Mouse (Mus musculus) midbrain, postnatal 0 days (tissue): ENCODE data around the gene Cby1. TPM values are rescaled to one million over a fixed set of nuclear protein-coding genes. Genes with fewer than 3 reads are reported as not detected.

Source experiments
- ATAC-seq: fragments of 200-750 bp; cut with Nextera tagmentation; 2 replicates; pipeline ENCODE4 v1.8.0; 2017; ENCODE audit warnings: moderate number of reproducible peaks, mild to moderate bottlenecking, moderate TSS enrichment, moderate library complexity; ENCODE audit not compliant: low FRiP score
- DNase-seq: peaks from one replicate; pipeline ENCODE4 v3.0.0-alpha.2; 2015; ENCODE audit warnings: low spot score
- H3K27ac ChIP-seq: fragments of 300-500 bp; sonication (generic); 2 replicates; pipeline ENCODE4 v1.5.1; 2014; ENCODE audit warnings: low read depth, mild to moderate bottlenecking, low read length, mixed read lengths
- H3K27me3 ChIP-seq: fragments of 300-500 bp; sonication (generic); 2 replicates; pipeline ENCODE4 v1.6.1; 2014; ENCODE audit warnings: low read length, control low read depth, mixed read lengths; ENCODE audit not compliant: insufficient read depth
- H3K36me3 ChIP-seq: fragments of 300-500 bp; sonication (generic); 2 replicates; pipeline ENCODE4 v1.6.1; 2014; ENCODE audit warnings: low read length, control low read depth, mixed read lengths; ENCODE audit not compliant: insufficient read depth
- H3K4me1 ChIP-seq: fragments of 300-500 bp; sonication (generic); 2 replicates; pipeline ENCODE4 v1.6.1; 2014; ENCODE audit warnings: mild to moderate bottlenecking, control low read depth, antibody characterized with exemption, low read length, mixed read lengths; ENCODE audit not compliant: insufficient read depth
- H3K4me2 ChIP-seq: fragments of 300-500 bp; sonication (generic); 2 replicates; pipeline ENCODE4 v1.6.1; 2014; ENCODE audit warnings: low read depth, mild to moderate bottlenecking, low read length, mixed read lengths; ENCODE audit not compliant: poor library complexity, severe bottlenecking
- H3K4me3 ChIP-seq: fragments of 300-500 bp; sonication (generic); 2 replicates; pipeline ENCODE4 v1.5.1; 2014; ENCODE audit warnings: low read depth, mild to moderate bottlenecking, low read length, moderate library complexity
- H3K9ac ChIP-seq: fragments of 300-500 bp; sonication (generic); replicated peaks from 2 replicates; pipeline ENCODE4 v1.6.1; 2014; ENCODE audit warnings: mild to moderate bottlenecking, low read length, moderate library complexity, mixed read lengths; ENCODE audit not compliant: poor library complexity, severe bottlenecking
- H3K9me3 ChIP-seq: fragments of 300-500 bp; sonication (generic); 2 replicates; pipeline ENCODE4 v1.6.1; 2016; ENCODE audit warnings: low read length, control low read depth
- CTCF ChIP-seq: IDR thresholded peaks from 2 replicates; pipeline ENCODE4 v1.5.1; 2016; ENCODE audit warnings: antibody characterized with exemption, mild to moderate bottlenecking
- WGBS: fragments of 180-500 bp; shearing (Covaris S2); extraction: QIAGEN DNeasy Blood & Tissue Kit; methylation state at CpG from one replicate; pipeline ENCODE4 v1.1.7; 2014; 5-methylcytosine and 5-hydroxymethylcytosine counted together
- polyA plus RNA-seq: library from polyadenylated mRNA; unstranded; fragments of >200 nt; fragmentation: Nextera tagmentation; extraction: Ambion mirVana; gene quantifications from 2 replicates; pipeline ENCODE4 v1.2.1, GENCODE M21; 2015
- total RNA-seq: library from RNA; depleted of rRNA; stranded (reverse); fragments of >200 nt; gene quantifications from 2 replicates; pipeline ENCODE4 v1.2.3, GENCODE M21; 2014

Cby1 gene
- total and polyA plus RNA-seq, 2 experiments from 2014 or later: 72.5 to 101 TPM

DNA sequence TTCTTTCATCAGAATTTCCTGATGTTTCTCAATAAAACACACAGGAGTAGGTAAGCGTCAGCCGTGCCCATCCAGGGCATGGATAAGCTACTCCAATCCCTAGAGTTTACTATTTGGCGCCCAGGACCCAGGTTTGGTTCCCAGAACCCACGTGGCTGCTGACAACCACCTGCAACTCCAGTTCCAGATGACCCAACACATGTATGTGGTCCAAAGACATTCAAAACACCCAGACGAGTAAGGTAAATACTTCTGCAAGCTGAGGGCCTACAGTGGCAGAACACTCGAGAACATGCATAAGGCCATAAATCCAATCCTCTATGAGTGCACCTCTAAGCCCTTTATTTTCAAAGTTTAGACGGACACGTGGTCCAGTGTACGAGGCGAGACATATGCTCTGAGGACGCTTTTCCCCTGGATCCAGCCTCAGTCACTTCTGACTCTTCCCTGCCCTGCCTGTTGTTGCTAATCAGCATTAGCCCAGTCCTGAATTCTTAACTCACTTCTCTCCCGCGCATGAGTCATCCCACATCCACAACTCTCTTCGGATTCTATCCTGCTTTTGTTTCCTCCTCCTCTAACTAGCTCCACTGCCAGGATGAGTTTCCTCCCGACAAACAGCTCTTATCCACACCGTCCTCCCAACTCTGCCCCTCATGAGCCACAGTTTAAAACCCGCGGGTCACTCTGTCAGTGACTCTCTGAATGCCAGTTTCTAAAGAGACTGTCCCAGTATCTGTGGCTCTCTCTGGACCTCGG, 24.9 kb downstream of the Cby1 start:
- Histone ChIP-seq H3K9me3 (no peaks in the 10 kb centered on the region), H3K4me3 (peak overlapping the region; percentile 91), H3K4me2 (peak overlapping the region; percentile 74), H3K9ac (peak overlapping the region; percentile 36; the same call in 1 of the 2 replicates), H3K27me3 (no peaks in the 10 kb centered on the region), H3K36me3 (no peaks in the 10 kb centered on the region), H3K4me1 (peaks cover 29% of the 10 kb centered on the region), H3K27ac (no peak overlapping the region)
- 72% methylated on average over 19 of the region's 19 CpGs for whole genome bisulfite sequencing
- no peak for TF ChIP-seq CTCF
- ATAC-seq (no peak), DNase-seq (no peak)

DNA sequence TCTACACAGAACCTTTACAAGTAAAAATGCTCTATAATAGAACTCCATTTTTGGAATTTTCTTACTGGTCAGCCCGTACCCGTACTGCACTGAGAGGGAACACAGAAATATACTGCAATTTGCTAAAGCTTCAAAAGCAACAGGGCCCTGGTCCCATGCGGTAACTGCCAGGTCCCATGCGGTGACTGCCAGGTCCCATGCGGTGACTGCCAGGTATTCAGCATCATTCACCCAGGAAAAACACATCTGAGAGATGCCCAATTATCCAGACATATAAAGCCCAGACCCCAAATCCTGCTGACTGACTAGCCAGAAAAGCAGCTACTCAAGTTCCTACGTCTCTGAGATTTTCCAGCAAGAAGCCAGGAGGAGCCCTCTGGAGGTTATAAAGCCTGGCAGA, 25.6 kb downstream of the Cby1 start:
- Histone ChIP-seq H3K27me3 (no peaks in the 10 kb centered on the region), H3K4me1 (peaks cover 29% of the 10 kb centered on the region), H3K4me2 (peak overlapping the region; percentile 74), H3K27ac (no peak overlapping the region), H3K9me3 (no peaks in the 10 kb centered on the region), H3K9ac (peak overlapping the region; percentile 48; the same call in 1 of the 2 replicates), H3K4me3 (peak overlapping the region; percentile 91), H3K36me3 (no peaks in the 10 kb centered on the region)
- no peak for TF ChIP-seq CTCF
- ATAC-seq: no peak
- DNase-seq: no peak
- WGBS: 76% methylated on average over 6 of the region's 6 CpGs

DNA sequence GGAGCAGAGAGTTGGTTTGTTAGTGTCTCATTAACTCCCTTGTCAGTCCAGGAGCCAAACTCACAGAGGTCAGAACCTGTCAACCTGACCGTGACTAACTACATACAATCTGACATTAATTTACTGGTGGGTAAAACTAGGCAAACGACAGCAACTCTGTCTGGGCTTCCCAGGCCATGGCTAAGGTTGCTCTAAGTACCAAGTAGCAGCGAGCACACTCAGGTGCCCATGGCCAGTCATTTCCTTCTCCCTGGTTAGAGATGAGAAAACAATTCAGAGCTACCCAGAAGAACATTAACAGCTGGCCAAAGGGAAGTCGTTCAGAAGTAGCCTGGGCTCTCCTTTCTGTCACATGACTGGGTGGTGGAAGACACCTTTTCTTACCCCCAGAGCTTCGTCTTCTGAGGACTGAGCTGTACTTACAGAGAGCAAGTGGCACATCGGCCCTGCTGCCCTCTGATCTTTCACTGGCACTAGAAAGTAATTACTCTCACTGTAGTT, 26.2 kb downstream of the Cby1 start:
- H3K27ac ChIP-seq: no peak overlapping the region
- peak overlapping the region; percentile 48; the same call in 1 of the 2 replicates for H3K9ac ChIP-seq
- peak overlapping the region; percentile 91 for H3K4me3 ChIP-seq
- no peaks in the 10 kb centered on the region for H3K36me3 ChIP-seq
- ATAC-seq (no peak), DNase-seq (no peak)
- no peak for TF ChIP-seq CTCF
- H3K27me3 ChIP-seq: no peaks in the 10 kb centered on the region
- peaks cover 29% of the 10 kb centered on the region for H3K4me1 ChIP-seq
- WGBS: 52% methylated on average over 6 of the region's 6 CpGs
- peak overlapping the region; percentile 74 for H3K4me2 ChIP-seq
- no peaks in the 10 kb centered on the region for H3K9me3 ChIP-seq

DNA sequence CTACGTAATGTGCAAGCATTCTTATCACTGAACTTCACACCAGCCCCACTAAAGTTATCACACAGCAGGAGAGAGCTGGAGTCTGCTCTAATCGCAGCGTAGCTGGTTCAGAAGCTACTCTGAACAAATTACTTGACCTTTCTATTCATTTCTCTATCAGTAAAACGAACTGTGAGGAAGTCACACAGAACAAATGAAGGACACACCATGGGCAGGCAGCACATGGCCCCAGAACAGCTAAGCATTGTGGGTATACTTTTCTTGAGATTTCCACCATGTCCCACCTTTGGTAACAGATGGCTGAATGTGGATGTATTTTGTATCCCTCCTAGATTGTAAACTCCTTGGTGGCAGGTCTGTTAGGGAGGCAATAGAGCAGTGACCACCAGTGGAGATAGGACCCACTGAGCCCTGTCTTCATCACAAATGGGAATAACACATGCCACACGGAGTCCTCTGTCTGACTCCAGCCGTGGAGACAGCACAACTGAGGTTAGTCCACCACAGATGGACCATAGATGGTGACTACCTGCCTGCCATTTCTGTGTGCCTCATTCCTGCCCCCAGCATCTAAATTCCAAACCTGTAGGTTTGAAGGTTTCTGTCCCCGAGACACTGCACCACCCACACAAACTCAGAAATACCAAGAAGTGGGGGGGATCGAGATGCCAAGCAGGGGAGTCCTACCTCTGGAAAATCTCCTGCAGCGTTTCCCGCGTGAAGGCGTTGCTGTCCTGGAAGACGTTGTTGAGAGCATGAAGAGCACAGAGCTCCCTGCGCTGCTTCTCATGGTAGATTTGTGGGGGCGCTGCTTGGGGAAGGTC, 27.3 kb downstream of the Cby1 start:
- ATAC-seq (no peak), DNase-seq (no peak)
- WGBS: 16% methylated on average over 15 of the region's 15 CpGs
- H3K27ac ChIP-seq: no peak overlapping the region
- H3K36me3 ChIP-seq: no peaks in the 10 kb centered on the region
- peak overlapping the region; percentile 74 for H3K4me2 ChIP-seq
- peaks cover 29% of the 10 kb centered on the region for H3K4me1 ChIP-seq
- peak overlapping the region; percentile 85 for H3K9ac ChIP-seq
- H3K9me3 ChIP-seq: no peaks in the 10 kb centered on the region
- no peak for TF ChIP-seq CTCF
- no peaks in the 10 kb centered on the region for H3K27me3 ChIP-seq
- H3K4me3 ChIP-seq: peak overlapping the region; percentile 91

DNA sequence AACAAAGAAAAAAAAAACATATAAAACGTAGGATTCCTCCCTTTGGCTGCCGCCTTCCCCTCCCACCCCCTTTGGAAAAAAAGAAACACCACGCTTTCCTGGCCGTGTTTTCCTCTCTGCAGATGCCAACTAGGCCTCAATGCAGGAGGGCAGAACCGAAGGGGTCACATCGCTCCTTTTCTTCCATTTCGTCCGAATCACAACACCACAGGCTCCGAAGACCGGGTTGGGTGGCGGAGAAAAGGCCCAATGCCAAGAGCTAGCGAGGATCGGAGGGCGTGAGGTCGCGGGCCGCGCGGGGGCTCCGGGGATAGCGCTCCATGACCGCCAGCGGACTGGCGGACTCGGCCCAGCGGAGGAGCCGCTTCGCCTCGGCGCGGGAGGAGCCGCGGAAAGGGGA, 28.2 kb downstream of the Cby1 start:
- no peak for TF ChIP-seq CTCF
- peak; percentile 44 for DNase-seq
- Histone ChIP-seq H3K27me3 (no peaks in the 10 kb centered on the region), H3K4me1 (peaks cover 36% of the 10 kb centered on the region), H3K4me2 (peak overlapping the region; percentile 74), H3K36me3 (no peaks in the 10 kb centered on the region), H3K9me3 (no peaks in the 10 kb centered on the region), H3K9ac (peak overlapping the region; percentile 85), H3K27ac (peak overlapping the region; percentile 80), H3K4me3 (peak overlapping the region; percentile 91)
- no peak for ATAC-seq
- under 1% methylated on average over 32 of the region's 33 CpGs for WGBS
